Mouse (Mus musculus): ENCODE measurements around the gene Pde3a. TPM values are rescaled to one million over a fixed set of nuclear protein-coding genes. Genes with fewer than 3 reads are reported as not detected.

Gene Pde3a
- polyA plus RNA-seq, 1 experiment from 2014 or later, result 1.3 TPM

GRCm38 (mm10) chr6:141254956-141255355 lies 5.9 kb downstream of the Pde3a start:
- no peaks in the 10 kb centered on the region for H3K9me3 ChIP-seq (replicated peaks; ENCODE audit: control insufficient read depth, low read length)
- no peaks in the 10 kb centered on the region for H3K36me3 ChIP-seq (ENCODE audit: control insufficient read depth, insufficient read depth)
- H3K4me3 ChIP-seq (ENCODE audit: low read depth, low read length), result no peak overlapping the region
- H3K9ac ChIP-seq (ENCODE audit: low read depth, low read length), result no peak overlapping the region
- no peak overlapping the region for H3K4me2 ChIP-seq (ENCODE audit: low read depth, low read length)
- H3K4me1 ChIP-seq (ENCODE audit: control insufficient read depth, low read depth, low read length), result no peaks in the 10 kb centered on the region
- no peak overlapping the region for H3K27ac ChIP-seq (ENCODE audit: low read length)
- no peak for ATAC-seq (ENCODE audit: low read depth)
- peaks cover 10% of the 10 kb centered on the region for H3K27me3 ChIP-seq (ENCODE audit: control insufficient read depth, insufficient read depth, low read depth, low read length)
- 54% methylated on average over 4 of the region's 4 CpGs for WGBS (ENCODE audit: insufficient replicate concordance)

GRCm38 (mm10) chr6:141256896-141257295 lies 7.8 kb downstream of the Pde3a start:
- Histone ChIP-seq H3K27me3 (ENCODE audit: control insufficient read depth, insufficient read depth, low read depth, low read length) (no peaks in the 10 kb centered on the region), H3K27ac (ENCODE audit: low read length) (no peak overlapping the region), H3K4me1 (ENCODE audit: control insufficient read depth, low read depth, low read length) (no peaks in the 10 kb centered on the region), H3K36me3 (ENCODE audit: control insufficient read depth, insufficient read depth) (no peaks in the 10 kb centered on the region), H3K9me3 (replicated peaks; ENCODE audit: control insufficient read depth, low read length) (no peaks in the 10 kb centered on the region), H3K4me3 (ENCODE audit: low read depth, low read length) (no peak overlapping the region), H3K4me2 (ENCODE audit: low read depth, low read length) (no peak overlapping the region), H3K9ac (ENCODE audit: low read depth, low read length) (no peak overlapping the region)
- 56% methylated on average over 8 of the region's 8 CpGs for WGBS (ENCODE audit: insufficient replicate concordance)
- no peak for ATAC-seq (ENCODE audit: low read depth)

- ATAC-seq (ENCODE audit: low read depth), result no peak
- Histone ChIP-seq H3K4me2 (ENCODE audit: low read depth, low read length) (no peak overlapping the region), H3K9ac (ENCODE audit: low read depth, low read length) (no peak overlapping the region), H3K36me3 (ENCODE audit: control insufficient read depth, insufficient read depth) (no peaks in the 10 kb centered on the region), H3K9me3 (replicated peaks; ENCODE audit: control insufficient read depth, low read length) (no peaks in the 10 kb centered on the region), H3K4me3 (ENCODE audit: low read depth, low read length) (no peak overlapping the region), H3K4me1 (ENCODE audit: control insufficient read depth, low read depth, low read length) (no peaks in the 10 kb centered on the region), H3K27me3 (ENCODE audit: control insufficient read depth, insufficient read depth, low read depth, low read length) (no peaks in the 10 kb centered on the region), H3K27ac (ENCODE audit: low read length) (no peak overlapping the region)
- 62% methylated on average over 6 of the region's 6 CpGs for WGBS (ENCODE audit: insufficient replicate concordance)
These were observed 8.5 kb downstream of the Pde3a start for GRCm38 (mm10) chr6:141257434-141258202.

GRCm38 (mm10) chr6:141265257-141265656 lies 16.2 kb downstream of the Pde3a start:
- no peak overlapping the region for H3K27ac ChIP-seq (ENCODE audit: low read length)
- no peaks in the 10 kb centered on the region for H3K36me3 ChIP-seq (ENCODE audit: control insufficient read depth, insufficient read depth)
- WGBS (ENCODE audit: insufficient replicate concordance), result 64% methylated on average over 4 of the region's 4 CpGs

GRCm38 (mm10) chr6:141267888-141268570 lies 19.0 kb downstream of the Pde3a start:
- no peaks in the 10 kb centered on the region for H3K9me3 ChIP-seq (replicated peaks; ENCODE audit: control insufficient read depth, low read length)

More at GRCm38 (mm10) chr6:141265257-141265656, 16.2 kb downstream of the Pde3a start:
- no peaks in the 10 kb centered on the region for H3K9me3 ChIP-seq (replicated peaks; ENCODE audit: control insufficient read depth, low read length)
- ATAC-seq (ENCODE audit: low read depth), result no peak
- H3K27me3 ChIP-seq (ENCODE audit: control insufficient read depth, insufficient read depth, low read depth, low read length), result no peaks in the 10 kb centered on the region
- no peak overlapping the region for H3K9ac ChIP-seq (ENCODE audit: low read depth, low read length)
- no peaks in the 10 kb centered on the region for H3K4me1 ChIP-seq (ENCODE audit: control insufficient read depth, low read depth, low read length)
- no peak overlapping the region for H3K4me3 ChIP-seq (ENCODE audit: low read depth, low read length)
- H3K4me2 ChIP-seq (ENCODE audit: low read depth, low read length), result no peak overlapping the region

GRCm38 (mm10) chr6:141268871-141269270 lies 19.8 kb downstream of the Pde3a start:
- Histone ChIP-seq H3K4me1 (ENCODE audit: control insufficient read depth, low read depth, low read length) (no peaks in the 10 kb centered on the region), H3K36me3 (ENCODE audit: control insufficient read depth, insufficient read depth) (no peaks in the 10 kb centered on the region), H3K9ac (ENCODE audit: low read depth, low read length) (no peak overlapping the region), H3K9me3 (replicated peaks; ENCODE audit: control insufficient read depth, low read length) (no peaks in the 10 kb centered on the region), H3K27me3 (ENCODE audit: control insufficient read depth, insufficient read depth, low read depth, low read length) (no peaks in the 10 kb centered on the region), H3K27ac (ENCODE audit: low read length) (no peak overlapping the region), H3K4me3 (ENCODE audit: low read depth, low read length) (no peak overlapping the region), H3K4me2 (ENCODE audit: low read depth, low read length) (no peak overlapping the region)
- ATAC-seq (ENCODE audit: low read depth), result no peak
- 64% methylated on average over 5 of the region's 5 CpGs for WGBS (ENCODE audit: insufficient replicate concordance)

More at GRCm38 (mm10) chr6:141267888-141268570, 19.0 kb downstream of the Pde3a start:
- no peaks in the 10 kb centered on the region for H3K27me3 ChIP-seq (ENCODE audit: control insufficient read depth, insufficient read depth, low read depth, low read length)
- 66% methylated on average over 11 of the region's 11 CpGs for WGBS (ENCODE audit: insufficient replicate concordance)
- H3K36me3 ChIP-seq (ENCODE audit: control insufficient read depth, insufficient read depth), result no peaks in the 10 kb centered on the region
- no peak overlapping the region for H3K27ac ChIP-seq (ENCODE audit: low read length)
- no peak overlapping the region for H3K4me2 ChIP-seq (ENCODE audit: low read depth, low read length)
- no peaks in the 10 kb centered on the region for H3K4me1 ChIP-seq (ENCODE audit: control insufficient read depth, low read depth, low read length)
- no peak for ATAC-seq (ENCODE audit: low read depth)
- H3K9ac ChIP-seq (ENCODE audit: low read depth, low read length), result no peak overlapping the region
- H3K4me3 ChIP-seq (ENCODE audit: low read depth, low read length), result no peak overlapping the region

GRCm38 (mm10) chr6:141271133-141271532 lies 22.1 kb downstream of the Pde3a start:
- Histone ChIP-seq H3K4me2 (ENCODE audit: low read depth, low read length) (no peak overlapping the region), H3K27ac (ENCODE audit: low read length) (no peak overlapping the region), H3K4me3 (ENCODE audit: low read depth, low read length) (no peak overlapping the region)

GRCm38 (mm10) chr6:141271579-141271978 lies 22.5 kb downstream of the Pde3a start:
- no peaks in the 10 kb centered on the region for H3K4me1 ChIP-seq (ENCODE audit: control insufficient read depth, low read depth, low read length)
- no peak overlapping the region for H3K4me3 ChIP-seq (ENCODE audit: low read depth, low read length)
- no peaks in the 10 kb centered on the region for H3K36me3 ChIP-seq (ENCODE audit: control insufficient read depth, insufficient read depth)
- 57% methylated on average over 3 of the region's 3 CpGs for WGBS (ENCODE audit: insufficient replicate concordance)
- no peaks in the 10 kb centered on the region for H3K9me3 ChIP-seq (replicated peaks; ENCODE audit: control insufficient read depth, low read length)
- H3K27ac ChIP-seq (ENCODE audit: low read length), result no peak overlapping the region
- no peak for ATAC-seq (ENCODE audit: low read depth)
- no peaks in the 10 kb centered on the region for H3K27me3 ChIP-seq (ENCODE audit: control insufficient read depth, insufficient read depth, low read depth, low read length)
- H3K9ac ChIP-seq (ENCODE audit: low read depth, low read length), result no peak overlapping the region
- no peak overlapping the region for H3K4me2 ChIP-seq (ENCODE audit: low read depth, low read length)

More at GRCm38 (mm10) chr6:141271133-141271532, 22.1 kb downstream of the Pde3a start:
- H3K4me1 ChIP-seq (ENCODE audit: control insufficient read depth, low read depth, low read length), result no peaks in the 10 kb centered on the region
- ATAC-seq (ENCODE audit: low read depth), result no peak
- no peaks in the 10 kb centered on the region for H3K9me3 ChIP-seq (replicated peaks; ENCODE audit: control insufficient read depth, low read length)
- H3K27me3 ChIP-seq (ENCODE audit: control insufficient read depth, insufficient read depth, low read depth, low read length), result no peaks in the 10 kb centered on the region
- H3K36me3 ChIP-seq (ENCODE audit: control insufficient read depth, insufficient read depth), result no peaks in the 10 kb centered on the region
- H3K9ac ChIP-seq (ENCODE audit: low read depth, low read length), result no peak overlapping the region
- 58% methylated on average over 5 of the region's 5 CpGs for WGBS (ENCODE audit: insufficient replicate concordance)

GRCm38 (mm10) chr6:141273685-141274084 lies 24.6 kb downstream of the Pde3a start:
- 60% methylated on average over 6 of the region's 6 CpGs for WGBS (ENCODE audit: insufficient replicate concordance)
- Histone ChIP-seq H3K9ac (ENCODE audit: low read depth, low read length) (no peak overlapping the region), H3K4me3 (ENCODE audit: low read depth, low read length) (no peak overlapping the region), H3K4me1 (ENCODE audit: control insufficient read depth, low read depth, low read length) (no peaks in the 10 kb centered on the region), H3K4me2 (ENCODE audit: low read depth, low read length) (no peak overlapping the region), H3K36me3 (ENCODE audit: control insufficient read depth, insufficient read depth) (no peaks in the 10 kb centered on the region), H3K27ac (ENCODE audit: low read length) (no peak overlapping the region), H3K27me3 (ENCODE audit: control insufficient read depth, insufficient read depth, low read depth, low read length) (no peaks in the 10 kb centered on the region), H3K9me3 (replicated peaks; ENCODE audit: control insufficient read depth, low read length) (no peaks in the 10 kb centered on the region)
- ATAC-seq (ENCODE audit: low read depth), result no peak

All from liver, embryonic 16.5 days (tissue).